Mouse (Mus musculus) ES-Bruce4 (cell line): ENCODE results near the gene Trim30d. TPM values are rescaled to one million over a fixed set of nuclear protein-coding genes. Genes with fewer than 3 reads are reported as not detected.

ENCODE experiments used
- H3K27ac ChIP-seq: 2 replicates; pipeline ENCODE4 v1.5.1; 2012; ENCODE audit warnings: low read length, inconsistent platforms; ENCODE audit not compliant: insufficient read depth
- H3K27me3 ChIP-seq: 2 replicates; pipeline ENCODE4 v1.6.1; 2012; ENCODE audit warnings: mild to moderate bottlenecking, low read length, inconsistent platforms; ENCODE audit not compliant: control insufficient read depth, poor library complexity, insufficient read depth, severe bottlenecking
- H3K36me3 ChIP-seq: 2 replicates; pipeline ENCODE4 v1.6.1; 2012; ENCODE audit warnings: inconsistent platforms, mild to moderate bottlenecking, low read length, moderate library complexity; ENCODE audit not compliant: control insufficient read depth, poor library complexity, insufficient read depth, severe bottlenecking
- H3K4me1 ChIP-seq: one replicate; pipeline ENCODE4 v1.8.1; 2011; ENCODE audit warnings: low read length; ENCODE audit not compliant: control insufficient read depth, insufficient read depth
- H3K4me3 ChIP-seq: 2 replicates; pipeline ENCODE4 v1.5.1; 2011; ENCODE audit warnings: low read depth, mild to moderate bottlenecking, low read length
- H3K9ac ChIP-seq: 2 replicates; pipeline ENCODE4 v1.6.1; 2012; ENCODE audit warnings: low read depth, mild to moderate bottlenecking, inconsistent platforms; ENCODE audit not compliant: poor library complexity, severe bottlenecking
- H3K9me3 ChIP-seq: replicated peaks from 2 replicates; pipeline ENCODE4 v1.6.1; 2012; ENCODE audit warnings: mild to moderate bottlenecking, low read length, inconsistent platforms; ENCODE audit not compliant: control insufficient read depth, poor library complexity, insufficient read depth, severe bottlenecking
- CTCF ChIP-seq: IDR thresholded peaks from one replicate; pipeline ENCODE4 v1.8.1; 2011; ENCODE audit warnings: low read depth, low read length
- EP300 ChIP-seq: IDR thresholded peaks from 2 replicates; pipeline ENCODE4 v1.6.1; 2011; ENCODE audit warnings: low read depth, low read length; ENCODE audit not compliant: insufficient read depth
- POLR2A ChIP-seq: IDR thresholded peaks from one replicate; pipeline ENCODE4 v1.8.1; 2011; ENCODE audit warnings: low read length; ENCODE audit not compliant: insufficient read depth
- polyA plus RNA-seq: library from polyadenylated mRNA; stranded (reverse); fragments of >200 nt; gene quantifications from 2 replicates; pipeline ENCODE4 v1.2.4, GENCODE M21; 2011; ENCODE audit warnings: low read depth; ENCODE audit not compliant: missing spikeins, insufficient read depth, insufficient read length

Trim30d gene
- polyA plus RNA-seq, 1 experiment: 0.60 TPM

DNA sequence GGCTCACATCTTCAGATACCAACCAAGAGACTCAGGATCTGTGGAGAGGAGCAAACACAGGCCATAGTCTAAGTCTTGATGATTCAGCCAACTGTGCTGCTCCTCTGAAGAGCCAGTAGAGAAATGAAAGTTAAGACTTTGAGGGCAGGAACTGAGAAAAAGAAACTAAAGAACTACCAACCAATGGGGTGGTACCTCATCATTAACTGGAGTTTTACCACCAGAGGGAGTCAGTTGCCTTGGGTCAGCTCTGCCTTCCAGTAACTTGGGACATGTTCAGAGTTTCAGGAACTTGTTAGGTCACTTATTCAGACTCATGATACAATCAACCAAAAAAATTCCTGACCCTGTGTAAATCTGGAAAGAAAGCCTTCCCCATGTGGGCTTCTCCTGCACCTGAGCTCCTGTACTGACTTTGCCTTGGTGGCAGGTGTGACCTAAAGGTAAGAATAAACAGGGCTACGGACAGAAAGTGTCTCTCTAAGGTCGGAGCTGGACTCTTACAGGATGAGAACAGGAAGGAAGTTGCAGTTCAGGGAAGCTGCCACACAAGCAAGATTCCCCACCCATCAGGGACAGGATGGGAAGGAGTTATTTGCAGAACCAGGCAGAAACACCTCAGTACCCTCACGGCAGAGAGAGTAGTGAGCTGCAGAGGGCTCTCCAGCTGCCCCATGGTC is 42.4 kb downstream of the Trim30d start, which contains the start of gene Trim30a:
TSS of gene Trim30a (minus strand) at position 129 of the 680 bp plus-strand sequence.
- Histone ChIP-seq H3K36me3 (no peaks in the 10 kb centered on the region), H3K27ac (no peak within 1 kb of the TSS), H3K4me1 (no peaks in the 10 kb centered on the region), H3K4me3 (no peak within 1 kb of the TSS), H3K9me3 (no peaks in the 10 kb centered on the region), H3K9ac (no peak within 1 kb of the TSS), H3K27me3 (no peaks in the 10 kb centered on the region)
- TF ChIP-seq CTCF: no peak
- TF ChIP-seq EP300: no peak
- no peak for TF ChIP-seq POLR2A

DNA sequence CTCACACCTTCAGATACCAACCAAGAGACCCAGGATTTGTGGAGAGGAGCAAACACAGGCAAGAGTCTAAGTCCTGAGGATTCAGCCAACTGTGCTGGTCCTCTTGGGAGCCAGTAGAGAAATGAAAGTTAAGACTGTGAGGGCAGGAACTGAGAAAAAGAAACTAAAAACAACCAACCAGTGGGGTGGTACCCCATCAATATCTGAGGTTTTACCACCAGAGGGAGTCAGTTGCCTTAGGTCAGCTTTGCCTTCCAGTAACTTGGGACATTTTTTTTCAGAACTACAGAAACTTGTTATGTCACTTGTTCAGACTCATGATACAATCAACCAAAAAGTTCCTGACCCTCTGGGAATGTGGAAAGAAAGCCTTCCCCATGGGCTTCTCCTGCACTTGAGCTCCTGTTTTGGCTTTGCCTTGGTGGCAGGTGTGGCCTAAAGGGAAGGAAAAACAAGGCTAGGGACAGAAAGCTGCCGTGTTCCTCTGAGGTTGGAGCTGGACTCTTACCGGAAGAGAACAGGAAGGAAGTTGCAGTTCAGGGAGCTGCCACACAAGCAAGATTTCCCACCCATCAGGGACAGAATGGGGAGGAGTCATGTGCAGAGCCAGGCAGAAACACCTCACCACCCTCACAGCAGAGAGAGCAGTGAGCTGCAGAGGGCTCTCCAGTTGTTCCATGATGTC is 61.5 kb downstream of the Trim30d start:
- Histone ChIP-seq H3K27ac (no peak overlapping the region), H3K4me1 (no peaks in the 10 kb centered on the region), H3K27me3 (no peaks in the 10 kb centered on the region), H3K9me3 (no peaks in the 10 kb centered on the region), H3K4me3 (no peak overlapping the region), H3K36me3 (no peaks in the 10 kb centered on the region), H3K9ac (no peak overlapping the region)
- no peak for TF ChIP-seq CTCF
- no peak for TF ChIP-seq EP300
- TF ChIP-seq POLR2A: no peak

Other genes with a start within 250 kb of the Trim30d start
- gene Trim5, start 219.8 kb downstream of the Trim30d start, polyA plus RNA-seq: 1.2 and 2.5 TPM in 2 replicates
- gene Trim12a, start 192.4 kb downstream of the Trim30d start, polyA plus RNA-seq: 25.3 and 26.2 TPM in 2 replicates
- gene Trim34b, start 178.4 kb downstream of the Trim30d start, polyA plus RNA-seq: not detected in 2 replicates
- 16.0 and 16.3 TPM in 2 replicates for gene Trim12c, start 154.5 kb downstream of the Trim30d start, polyA plus RNA-seq
- not detected in 2 replicates for gene Trim30b, start 138.0 kb downstream of the Trim30d start, polyA plus RNA-seq
- not detected in 2 replicates for gene Trim30c, start 107.0 kb downstream of the Trim30d start, polyA plus RNA-seq
- 1.3 and 1.4 TPM in 2 replicates for gene Trim30a, start 42.7 kb downstream of the Trim30d start, polyA plus RNA-seq
- not detected in 2 replicates for gene Olfr651, start 42.3 kb upstream of the Trim30d start, polyA plus RNA-seq
- not detected in 2 replicates for gene Olfr652, start 53.1 kb upstream of the Trim30d start, polyA plus RNA-seq
- not detected in 2 replicates for gene Olfr653, start 69.5 kb upstream of the Trim30d start, polyA plus RNA-seq
- gene Olfr654, start 79.2 kb upstream of the Trim30d start, polyA plus RNA-seq: not detected in 2 replicates
- gene Olfr655, start 93.9 kb upstream of the Trim30d start, polyA plus RNA-seq: not detected in 2 replicates
- not detected in 2 replicates for gene Olfr656, start 106.1 kb upstream of the Trim30d start, polyA plus RNA-seq
- not detected in 2 replicates for gene Olfr657, start 116.9 kb upstream of the Trim30d start, polyA plus RNA-seq
- gene Olfr658, start 139.5 kb upstream of the Trim30d start, polyA plus RNA-seq: not detected in 2 replicates
- not detected in 2 replicates for gene Olfr659, start 158.9 kb upstream of the Trim30d start, polyA plus RNA-seq
- not detected in 2 replicates for gene Olfr661, start 178.7 kb upstream of the Trim30d start, polyA plus RNA-seq